Mouse (Mus musculus): ENCODE results near the gene Nsun6.

DNA sequence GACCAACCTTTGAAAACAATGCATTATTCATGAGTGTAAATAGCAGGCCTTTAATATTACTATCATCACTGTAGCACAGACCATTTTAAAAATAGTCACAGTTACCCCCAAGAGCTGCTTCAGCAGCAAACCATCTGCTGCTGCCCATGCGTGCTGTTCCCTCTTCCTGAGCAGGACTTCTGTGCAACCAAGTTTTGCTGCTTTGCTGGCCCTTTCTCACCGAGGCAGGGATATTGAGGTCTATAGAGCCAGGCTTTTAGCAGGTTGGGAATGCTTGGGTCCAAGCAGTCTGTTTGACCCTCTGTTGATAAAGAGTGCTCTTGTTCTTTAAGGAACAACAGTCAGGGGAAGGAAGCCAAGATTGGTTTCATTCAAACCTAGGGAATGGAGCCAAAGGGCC lies 10.6 kb upstream of the Nsun6 start:
- TF ChIP-seq CTCF (IDR thresholded peaks at IDR 0.05; ENCODE audit: low read depth) (no peak), EP300 (IDR thresholded peaks at IDR 0.05; ENCODE audit: low read depth) (no peak)
